Mouse (Mus musculus) ES-Bruce4 (cell line): ENCODE measurements at regions not wholly inside any gene's neighbourhood (a gene's known extent, or its start where the extent isn't known, plus 50 kb on each side); places are given as distances from the start of the nearest gene placed in this dataset.

ENCODE experiments used
- H3K27ac ChIP-seq: 2 replicates; pipeline ENCODE4 v1.5.1; 2012; ENCODE audit warnings: low read length, inconsistent platforms; ENCODE audit not compliant: insufficient read depth
- H3K27me3 ChIP-seq: 2 replicates; pipeline ENCODE4 v1.6.1; 2012; ENCODE audit warnings: mild to moderate bottlenecking, low read length, inconsistent platforms; ENCODE audit not compliant: control insufficient read depth, poor library complexity, insufficient read depth, severe bottlenecking
- H3K36me3 ChIP-seq: 2 replicates; pipeline ENCODE4 v1.6.1; 2012; ENCODE audit warnings: inconsistent platforms, mild to moderate bottlenecking, low read length, moderate library complexity; ENCODE audit not compliant: control insufficient read depth, poor library complexity, insufficient read depth, severe bottlenecking
- H3K4me1 ChIP-seq: one replicate; pipeline ENCODE4 v1.8.1; 2011; ENCODE audit warnings: low read length; ENCODE audit not compliant: control insufficient read depth, insufficient read depth
- H3K4me3 ChIP-seq: 2 replicates; pipeline ENCODE4 v1.5.1; 2011; ENCODE audit warnings: low read depth, mild to moderate bottlenecking, low read length
- H3K9ac ChIP-seq: 2 replicates; pipeline ENCODE4 v1.6.1; 2012; ENCODE audit warnings: low read depth, mild to moderate bottlenecking, inconsistent platforms; ENCODE audit not compliant: poor library complexity, severe bottlenecking
- H3K9me3 ChIP-seq: replicated peaks from 2 replicates; pipeline ENCODE4 v1.6.1; 2012; ENCODE audit warnings: mild to moderate bottlenecking, low read length, inconsistent platforms; ENCODE audit not compliant: control insufficient read depth, poor library complexity, insufficient read depth, severe bottlenecking
- CTCF ChIP-seq: IDR thresholded peaks from one replicate; pipeline ENCODE4 v1.8.1; 2011; ENCODE audit warnings: low read depth, low read length
- EP300 ChIP-seq: IDR thresholded peaks from 2 replicates; pipeline ENCODE4 v1.6.1; 2011; ENCODE audit warnings: low read depth, low read length; ENCODE audit not compliant: insufficient read depth
- POLR2A ChIP-seq: IDR thresholded peaks from one replicate; pipeline ENCODE4 v1.8.1; 2011; ENCODE audit warnings: low read length; ENCODE audit not compliant: insufficient read depth

DNA sequence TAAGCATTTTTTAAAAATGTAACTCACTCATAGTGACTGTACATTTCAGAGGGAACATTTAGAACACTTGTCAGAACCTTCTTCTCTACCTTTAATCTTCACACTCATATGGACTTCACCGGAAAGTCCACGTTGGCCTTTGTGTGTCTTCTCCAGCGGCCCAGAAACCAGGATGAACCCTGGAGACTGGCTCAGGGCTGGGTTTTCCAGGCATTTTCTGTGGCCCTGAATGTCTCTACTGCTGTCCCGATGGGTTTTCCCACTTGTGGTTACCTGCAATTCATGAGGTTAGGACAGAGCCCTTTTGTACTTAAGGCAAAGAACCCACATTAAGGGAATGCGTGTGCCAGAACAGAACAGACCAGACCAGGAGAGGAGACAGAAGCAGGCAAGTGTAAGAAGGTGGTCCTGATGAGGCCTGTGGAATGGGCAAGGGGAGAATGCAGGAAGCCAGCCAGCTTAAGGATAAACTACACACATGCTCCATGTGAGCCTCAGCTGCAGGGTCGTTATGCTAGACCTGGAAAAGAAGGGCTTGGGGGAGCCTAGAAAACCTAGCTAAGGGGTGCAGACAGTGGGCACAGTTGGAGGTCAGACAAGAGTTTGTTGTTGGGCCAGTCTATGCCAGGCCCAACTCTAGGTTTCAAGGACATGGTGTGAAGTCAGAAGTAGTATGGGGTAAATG is 94.8 kb downstream of the Snx19 start:
- Histone ChIP-seq H3K9me3 (no peaks in the 10 kb centered on the region), H3K27ac (no peak overlapping the region), H3K4me1 (peaks cover 2% of the 10 kb centered on the region), H3K9ac (no peak overlapping the region), H3K36me3 (no peaks in the 10 kb centered on the region), H3K4me3 (no peak overlapping the region), H3K27me3 (no peaks in the 10 kb centered on the region)
- TF ChIP-seq EP300 (no peak), CTCF (no peak), POLR2A (no peak)

DNA sequence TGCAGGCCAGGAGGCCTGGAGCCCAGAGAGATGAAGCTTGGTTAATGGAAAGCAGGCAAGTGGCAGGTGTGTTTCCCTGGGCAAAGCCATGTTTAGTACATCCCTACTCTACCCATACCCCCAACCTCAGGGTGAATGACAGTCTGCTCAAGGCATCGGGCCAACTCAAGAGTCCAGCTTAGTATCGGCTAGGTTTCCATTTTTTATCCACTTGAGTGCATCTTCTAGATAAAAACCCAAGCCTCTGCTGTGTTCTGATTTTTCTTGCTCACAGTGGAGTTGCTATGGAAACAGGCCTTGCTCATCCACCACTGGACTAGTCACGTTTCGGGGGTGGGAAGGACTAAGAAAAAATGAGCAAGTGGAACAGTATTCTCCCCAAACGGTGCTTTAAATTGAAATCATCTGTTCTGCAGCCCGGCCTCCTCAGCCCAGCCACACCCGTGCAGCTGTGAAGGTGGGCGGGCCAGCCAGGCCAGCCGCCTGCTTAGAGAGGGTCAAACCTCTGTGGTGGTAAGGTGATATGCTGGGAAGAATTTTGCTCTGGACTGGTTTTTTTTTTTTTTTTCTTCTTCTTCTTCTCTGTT is 94.0 kb downstream of the Snx19 start:
- H3K27me3 ChIP-seq = no peaks in the 10 kb centered on the region
- peaks cover 2% of the 10 kb centered on the region for H3K4me1 ChIP-seq
- no peak overlapping the region for H3K9ac ChIP-seq
- no peaks in the 10 kb centered on the region for H3K9me3 ChIP-seq
- H3K27ac ChIP-seq = no peak overlapping the region
- no peaks in the 10 kb centered on the region for H3K36me3 ChIP-seq
- TF ChIP-seq POLR2A (no peak), CTCF (no peak), EP300 (no peak)
- no peak overlapping the region for H3K4me3 ChIP-seq

DNA sequence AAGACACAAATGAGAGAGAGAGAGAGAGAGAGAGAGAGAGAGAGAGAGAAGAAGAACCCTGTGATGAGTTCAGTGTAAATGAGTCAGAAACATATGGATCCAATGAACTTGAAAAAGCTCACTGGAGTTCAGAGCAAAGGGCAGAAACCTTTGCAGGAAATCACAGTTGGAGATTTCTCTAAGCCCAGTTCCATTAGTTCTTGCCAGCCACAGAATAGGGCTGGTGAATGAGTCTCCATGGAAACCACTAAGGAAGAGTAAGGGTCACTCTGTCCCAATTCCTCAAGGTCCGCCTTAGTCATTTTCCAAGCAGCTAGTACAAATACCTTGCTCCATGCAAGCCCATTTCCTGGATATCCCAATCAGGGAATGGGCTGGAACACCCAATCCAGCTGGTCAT is 93.2 kb downstream of the Snx19 start:
- H3K27ac ChIP-seq = no peak overlapping the region
- H3K9ac ChIP-seq = no peak overlapping the region
- H3K9me3 ChIP-seq = peaks cover 3% of the 10 kb centered on the region; the same call in 1 of the 2 replicates
- no peak for TF ChIP-seq POLR2A
- TF ChIP-seq EP300 = no peak
- no peak for TF ChIP-seq CTCF
- H3K36me3 ChIP-seq = no peaks in the 10 kb centered on the region
- no peaks in the 10 kb centered on the region for H3K27me3 ChIP-seq
- H3K4me3 ChIP-seq = no peak overlapping the region
- H3K4me1 ChIP-seq = peaks cover 3% of the 10 kb centered on the region

DNA sequence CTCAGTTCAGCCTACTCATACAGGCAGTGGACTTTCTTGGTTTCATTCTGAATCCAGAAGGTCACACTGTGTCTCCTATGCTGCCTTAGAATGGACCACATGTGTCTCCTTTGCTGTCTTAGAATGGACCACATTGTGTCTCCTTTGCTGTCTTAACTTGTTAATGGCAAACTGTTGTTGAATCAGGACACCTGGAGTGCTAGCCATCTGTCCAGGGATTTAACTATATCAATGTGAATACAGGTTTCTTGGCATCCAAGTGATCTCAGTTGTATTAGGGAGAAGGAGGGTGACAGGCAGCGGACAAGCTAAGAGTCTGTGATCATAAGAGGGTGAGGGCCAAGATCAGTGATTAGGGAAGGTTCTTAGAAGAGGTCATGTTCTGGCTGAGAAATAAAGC is 92.3 kb downstream of the Snx19 start:
- peaks cover 3% of the 10 kb centered on the region; the same call in 1 of the 2 replicates for H3K9me3 ChIP-seq
- no peak for TF ChIP-seq EP300
- TF ChIP-seq CTCF = no peak
- no peak for TF ChIP-seq POLR2A

More for the DNA sequence above, 92.3 kb downstream of the Snx19 start:
- Histone ChIP-seq H3K4me3 (no peak overlapping the region), H3K27ac (no peak overlapping the region), H3K9ac (no peak overlapping the region), H3K36me3 (no peaks in the 10 kb centered on the region), H3K27me3 (no peaks in the 10 kb centered on the region), H3K4me1 (peaks cover 3% of the 10 kb centered on the region)
